Mouse (Mus musculus) hematopoietic stem cell, adult 5-6 weeks (primary cell): ENCODE measurements around the gene Tnfrsf1b. TPM values are rescaled to one million over a fixed set of nuclear protein-coding genes. Genes with fewer than 3 reads are reported as not detected.

ENCODE experiments used
- total RNA-seq: library from RNA; stranded (forward); fragments of 172-1452, 232-1000 nt; gene quantifications from 2 replicates; pipeline ENCODE4 v1.2.3, GENCODE M21; 2017

Tnfrsf1b gene
- total RNA-seq, 1 experiment from 2014 or later, result 21.4 TPM

Other genes with a start within 250 kb of the Tnfrsf1b start
- gene Vps13d, start 51.9 kb downstream of the Tnfrsf1b start, total RNA-seq, result 41.1 and 54.8 TPM in 2 replicates
- 0.25 TPM in 1 of 2 replicates, not detected in the other for gene Tnfrsf8, start 68.3 kb upstream of the Tnfrsf1b start, total RNA-seq